In genomic region chr2:153795090-153795489, GRCm38 (mm10) we compare ENCODE assay signal across 9 mouse cellular contexts. TPM values are rescaled to one million over a fixed set of nuclear protein-coding genes. Genes with fewer than 3 reads are reported as not detected.
DNase-seq lines count a peak whose midpoint lies in the region; ATAC-seq and TF ChIP-seq lines count a peak whose summit lies in the region.
"Had no signal": no experiment of that assay in that cellular context is flagged by ENCODE, and none has a peak within 500 bp of the region (broad histone marks: within the 10 kb centered on the region; RNA-seq: fewer than 3 reads in every experiment).

No protein-coding gene starts in this region.

- no peak overlapping the region for H3K27ac ChIP-seq in liver, postnatal 0 days (ENCODE audit: low read depth)
- H3K27ac ChIP-seq in midbrain, embryonic 10.5 days (replicated peaks): no peak overlapping the region
- H3K27ac ChIP-seq: heart, embryonic 13.5 days had no signal

- no peaks in the 10 kb centered on the region for H3K27me3 ChIP-seq in liver, postnatal 0 days (ENCODE audit: insufficient read depth, low read length)
- no peaks in the 10 kb centered on the region for H3K27me3 ChIP-seq in midbrain, embryonic 10.5 days (ENCODE audit: low read depth, poor library complexity, severe bottlenecking)
- H3K27me3 ChIP-seq: heart, embryonic 13.5 days had no signal

- H3K36me3 ChIP-seq in liver, postnatal 0 days (replicated peaks; ENCODE audit: insufficient read depth, low read length): no peaks in the 10 kb centered on the region
- no peaks in the 10 kb centered on the region for H3K36me3 ChIP-seq in midbrain, embryonic 10.5 days
- H3K36me3 ChIP-seq: heart, embryonic 13.5 days had no signal

- no peak overlapping the region for H3K4me3 ChIP-seq in liver, postnatal 0 days (ENCODE audit: low read depth, low read length)
- H3K4me3 ChIP-seq in midbrain, embryonic 10.5 days: no peak overlapping the region
- H3K4me3 ChIP-seq: heart, embryonic 13.5 days had no signal

- no peak overlapping the region for H3K9ac ChIP-seq in liver, postnatal 0 days (replicated peaks)
- H3K9ac ChIP-seq: heart, embryonic 13.5 days had no signal

- peak; percentile 57 for TF ChIP-seq CTCF in liver, postnatal 0 days (IDR thresholded peaks at IDR 0.05; ENCODE audit: low read depth)

- TF ChIP-seq EP300 in liver, postnatal 0 days (IDR thresholded peaks at IDR 0.05; ENCODE audit: low read depth): no peak

- DNase-seq in embryo, embryonic 10 days (ENCODE audit: low spot score): peak; percentile 33
- DNase-seq in embryo, embryonic 9.5 days (ENCODE audit: extremely low spot score): no peak
- peak; percentile 20 for DNase-seq in right cerebral cortex, postnatal 14 days
- DNase-seq in right cerebral cortex, postnatal 36 days (ENCODE audit: low spot score in 2 of 2): no peak
- DNase-seq in liver, postnatal 0 days: no peak
- DNase-seq in thymus, postnatal 25 days: peak; percentile 61
- DNase-seq in ovary, postnatal 14 days (ENCODE audit: low spot score): no peak
- no peak for DNase-seq in midbrain, embryonic 10.5 days (ENCODE audit: low spot score)

- H3K9me3 ChIP-seq in liver, postnatal 0 days (ENCODE audit: low read length): no peaks in the 10 kb centered on the region
- H3K9me3 ChIP-seq in midbrain, embryonic 10.5 days (replicated peaks): no peaks in the 10 kb centered on the region
- H3K9me3 ChIP-seq: heart, embryonic 13.5 days had no signal

- 52% methylated on average over 5 of the region's 5 CpGs for WGBS in liver, postnatal 0 days (ENCODE audit: insufficient replicate concordance)
- 72% methylated on average over 5 of the region's 5 CpGs for whole genome bisulfite sequencing in midbrain, embryonic 10.5 days

- no peak overlapping the region for H3K4me2 ChIP-seq in liver, postnatal 0 days (ENCODE audit: low read depth, low read length)
- H3K4me2 ChIP-seq: heart, embryonic 13.5 days had no signal

- H3K4me1 ChIP-seq in liver, postnatal 0 days (ENCODE audit: insufficient read depth): no peaks in the 10 kb centered on the region
- no peaks in the 10 kb centered on the region for H3K4me1 ChIP-seq in midbrain, embryonic 10.5 days
- H3K4me1 ChIP-seq: heart, embryonic 13.5 days had no signal

- ATAC-seq in liver, postnatal 0 days: no peak

RNA-seq across cellular contexts. Expression of gene Efcab8, which starts 15.4 kb away (rescaled TPM):
- polyA plus RNA-seq in liver, postnatal 0 days (2015; fragmentation: Nextera tagmentation; extraction: Ambion mirVana): 0.04 TPM in 1 of 2 replicates, not detected in the other
- not detected in 2 replicates for polyA plus RNA-seq in midbrain, embryonic 10.5 days (2016; fragmentation: Nextera tagmentation; extraction: Ambion mirVana)
- polyA plus RNA-seq: heart, embryonic 13.5 days had no signal

RNA-seq across cellular contexts. Expression of gene Mapre1, which starts 54.0 kb away (rescaled TPM):
- polyA plus RNA-seq in liver, postnatal 0 days (2015; fragmentation: Nextera tagmentation; extraction: Ambion mirVana): 79.0 and 79.2 TPM in 2 replicates
- 341 and 354 TPM in 2 replicates for polyA plus RNA-seq in midbrain, embryonic 10.5 days (2016; fragmentation: Nextera tagmentation; extraction: Ambion mirVana)

Comparison
In these comparisons a context has a peak if more than half of its experiments do, and no peak if none do; other contexts are left out.
1. DNase-seq: peak in embryo, embryonic 10 days (single experiment), right cerebral cortex, postnatal 14 days (single experiment) and thymus, postnatal 25 days (single experiment); none in embryo, embryonic 9.5 days (single experiment), right cerebral cortex, postnatal 36 days (0 of 2), liver, postnatal 0 days (single experiment), ovary, postnatal 14 days (single experiment) and midbrain, embryonic 10.5 days (single experiment).